Mouse (Mus musculus): ENCODE results near the gene Prss50. TPM values are rescaled to one million over a fixed set of nuclear protein-coding genes. Genes with fewer than 3 reads are reported as not detected.
A peak's percentile ranks its signal among the peaks of the same experiment; 100 is the strongest.

Gene Prss50
- polyA plus RNA-seq, 1 experiment from 2014 or later: 0.31 TPM

- ATAC-seq (ENCODE audit: low FRiP score) (0 out of 2 replicates have a peak, but pooled peaks have one; percentile 24), DNase-seq (ENCODE audit: low spot score) (no peak)
- Histone ChIP-seq H3K9me3 (ENCODE audit: control insufficient read depth, low read length) (no peaks in the 10 kb centered on the region), H3K4me3 (replicated peaks; ENCODE audit: low read length) (peak within 1 kb of the TSS; percentile 55), H3K27me3 (ENCODE audit: control insufficient read depth, insufficient read depth, low read length) (peaks cover 33% of the 10 kb centered on the region), H3K36me3 (replicated peaks; ENCODE audit: control insufficient read depth, insufficient read depth) (no peaks in the 10 kb centered on the region), H3K9ac (peak within 1 kb of the TSS; percentile 53), H3K27ac (no peak within 1 kb of the TSS), H3K4me1 (replicated peaks; ENCODE audit: control insufficient read depth, insufficient read depth, low read length) (peaks cover 13% of the 10 kb centered on the region; the same call in 1 of the 2 replicates), H3K4me2 (replicated peaks) (peak within 1 kb of the TSS; percentile 93)
- WGBS: under 1% methylated on average over 46 of the region's 57 CpGs
Measured at GRCm38 (mm10) chr9:110879998-110880561, 22.3 kb downstream of the Prss50 start, which contains the start of gene Tmie. Gene Tmie, minus strand, starts transcription at chr9:110880113.

GRCm38 (mm10) chr9:110880772-110881171, 23.0 kb downstream of the Prss50 start:
- Histone ChIP-seq H3K36me3 (replicated peaks; ENCODE audit: control insufficient read depth, insufficient read depth) (no peaks in the 10 kb centered on the region), H3K4me3 (replicated peaks; ENCODE audit: low read length) (peak overlapping the region; percentile 55), H3K9ac (no peak overlapping the region), H3K9me3 (ENCODE audit: control insufficient read depth, low read length) (no peaks in the 10 kb centered on the region), H3K4me1 (replicated peaks; ENCODE audit: control insufficient read depth, insufficient read depth, low read length) (0 out of 2 replicates have a peak, but pooled peaks cover 12% of the 10 kb centered on the region), H3K27ac (no peak overlapping the region), H3K27me3 (ENCODE audit: control insufficient read depth, insufficient read depth, low read length) (peaks cover 33% of the 10 kb centered on the region), H3K4me2 (replicated peaks) (peak overlapping the region; percentile 93)
- ATAC-seq (ENCODE audit: low FRiP score) (no peak), DNase-seq (ENCODE audit: low spot score) (no peak)
- WGBS: 72% methylated on average over 4 of the region's 4 CpGs

- H3K4me3 ChIP-seq (replicated peaks; ENCODE audit: low read length): no peak overlapping the region
- DNase-seq (ENCODE audit: low spot score) (no peak), ATAC-seq (ENCODE audit: low FRiP score) (no peak)
- 0 out of 2 replicates have a peak, but pooled peaks cover 12% of the 10 kb centered on the region for H3K4me1 ChIP-seq (replicated peaks; ENCODE audit: control insufficient read depth, insufficient read depth, low read length)
- no peaks in the 10 kb centered on the region for H3K9me3 ChIP-seq (ENCODE audit: control insufficient read depth, low read length)
- H3K9ac ChIP-seq: no peak overlapping the region
- peaks cover 33% of the 10 kb centered on the region for H3K27me3 ChIP-seq (ENCODE audit: control insufficient read depth, insufficient read depth, low read length)
- no peak overlapping the region for H3K27ac ChIP-seq
- no peak overlapping the region for H3K4me2 ChIP-seq (replicated peaks)
- H3K36me3 ChIP-seq (replicated peaks; ENCODE audit: control insufficient read depth, insufficient read depth): no peaks in the 10 kb centered on the region
- WGBS: 77% methylated on average over 7 of the region's 7 CpGs
Measured at GRCm38 (mm10) chr9:110881953-110882352, 24.2 kb downstream of the Prss50 start.

- H3K4me1 ChIP-seq (replicated peaks; ENCODE audit: control insufficient read depth, insufficient read depth, low read length): no peaks in the 10 kb centered on the region
- H3K27me3 ChIP-seq (ENCODE audit: control insufficient read depth, insufficient read depth, low read length): no peaks in the 10 kb centered on the region
- no peaks in the 10 kb centered on the region for H3K36me3 ChIP-seq (replicated peaks; ENCODE audit: control insufficient read depth, insufficient read depth)
- no peak overlapping the region for H3K4me2 ChIP-seq (replicated peaks)
- no peaks in the 10 kb centered on the region for H3K9me3 ChIP-seq (ENCODE audit: control insufficient read depth, low read length)
- WGBS: 65% methylated on average over 9 of the region's 9 CpGs
- H3K4me3 ChIP-seq (replicated peaks; ENCODE audit: low read length): no peak overlapping the region
- ATAC-seq (ENCODE audit: low FRiP score) (no peak), DNase-seq (ENCODE audit: low spot score) (no peak)
- no peak overlapping the region for H3K27ac ChIP-seq
- H3K9ac ChIP-seq: no peak overlapping the region
Measured at GRCm38 (mm10) chr9:110887388-110888303, 29.9 kb downstream of the Prss50 start.

- no peak overlapping the region for H3K9ac ChIP-seq
- H3K4me1 ChIP-seq (replicated peaks; ENCODE audit: control insufficient read depth, insufficient read depth, low read length): no peaks in the 10 kb centered on the region
- H3K36me3 ChIP-seq (replicated peaks; ENCODE audit: control insufficient read depth, insufficient read depth): no peaks in the 10 kb centered on the region
- H3K4me2 ChIP-seq (replicated peaks): no peak overlapping the region
- no peak overlapping the region for H3K4me3 ChIP-seq (replicated peaks; ENCODE audit: low read length)
- no peaks in the 10 kb centered on the region for H3K9me3 ChIP-seq (ENCODE audit: control insufficient read depth, low read length)
- DNase-seq (ENCODE audit: low spot score) (no peak), ATAC-seq (ENCODE audit: low FRiP score) (no peak)
- H3K27me3 ChIP-seq (ENCODE audit: control insufficient read depth, insufficient read depth, low read length): no peaks in the 10 kb centered on the region
- H3K27ac ChIP-seq: no peak overlapping the region
- WGBS: 94% methylated on average over 14 of the region's 14 CpGs
Measured at GRCm38 (mm10) chr9:110888935-110889334, 31.2 kb downstream of the Prss50 start.

- Histone ChIP-seq H3K9me3 (ENCODE audit: control insufficient read depth, low read length) (no peaks in the 10 kb centered on the region), H3K9ac (no peak overlapping the region), H3K4me3 (replicated peaks; ENCODE audit: low read length) (no peak overlapping the region), H3K27me3 (ENCODE audit: control insufficient read depth, insufficient read depth, low read length) (no peaks in the 10 kb centered on the region), H3K36me3 (replicated peaks; ENCODE audit: control insufficient read depth, insufficient read depth) (no peaks in the 10 kb centered on the region), H3K27ac (no peak overlapping the region), H3K4me1 (replicated peaks; ENCODE audit: control insufficient read depth, insufficient read depth, low read length) (no peaks in the 10 kb centered on the region), H3K4me2 (replicated peaks) (no peak overlapping the region)
- ATAC-seq (ENCODE audit: low FRiP score) (no peak), DNase-seq (ENCODE audit: low spot score) (no peak)
- WGBS: 12% methylated on average over 20 of the region's 21 CpGs
Measured at GRCm38 (mm10) chr9:110890026-110890783, 32.4 kb downstream of the Prss50 start.

GRCm38 (mm10) chr9:110891077-110891828, 33.5 kb downstream of the Prss50 start:
- Histone ChIP-seq H3K27ac (no peak overlapping the region), H3K9ac (no peak overlapping the region), H3K9me3 (ENCODE audit: control insufficient read depth, low read length) (no peaks in the 10 kb centered on the region), H3K4me3 (replicated peaks; ENCODE audit: low read length) (no peak overlapping the region), H3K4me1 (replicated peaks; ENCODE audit: control insufficient read depth, insufficient read depth, low read length) (no peaks in the 10 kb centered on the region), H3K36me3 (replicated peaks; ENCODE audit: control insufficient read depth, insufficient read depth) (no peaks in the 10 kb centered on the region), H3K4me2 (replicated peaks) (no peak overlapping the region), H3K27me3 (ENCODE audit: control insufficient read depth, insufficient read depth, low read length) (no peaks in the 10 kb centered on the region)
- WGBS: 82% methylated on average over 12 of the region's 12 CpGs
- DNase-seq (ENCODE audit: low spot score) (no peak), ATAC-seq (ENCODE audit: low FRiP score) (no peak)

GRCm38 (mm10) chr9:110892552-110892951, 34.8 kb downstream of the Prss50 start:
- no peak for ATAC-seq (ENCODE audit: low FRiP score)
- Histone ChIP-seq H3K4me2 (replicated peaks) (no peak overlapping the region), H3K36me3 (replicated peaks; ENCODE audit: control insufficient read depth, insufficient read depth) (no peaks in the 10 kb centered on the region), H3K27ac (no peak overlapping the region), H3K9me3 (ENCODE audit: control insufficient read depth, low read length) (no peaks in the 10 kb centered on the region), H3K4me3 (replicated peaks; ENCODE audit: low read length) (no peak overlapping the region), H3K4me1 (replicated peaks; ENCODE audit: control insufficient read depth, insufficient read depth, low read length) (no peaks in the 10 kb centered on the region), H3K27me3 (ENCODE audit: control insufficient read depth, insufficient read depth, low read length) (no peaks in the 10 kb centered on the region), H3K9ac (no peak overlapping the region)
- 91% methylated on average over 3 of the region's 3 CpGs for WGBS
- DNase-seq (ENCODE audit: low spot score): no peak
